Mouse (Mus musculus) intestine, embryonic 14.5 days (tissue): ENCODE measurements around the gene Rab27a. TPM values are rescaled to one million over a fixed set of nuclear protein-coding genes. Genes with fewer than 3 reads are reported as not detected.

Source experiments
- ATAC-seq: fragments of 200-750 bp; cut with Nextera tagmentation; replicated peaks from 2 replicates; pipeline ENCODE4 v1.8.0; 2017; ENCODE audit warnings: low read depth, moderate number of reproducible peaks, moderate TSS enrichment, moderate library complexity; ENCODE audit not compliant: low FRiP score, low TSS enrichment
- DNase-seq: peaks from one replicate; pipeline ENCODE4 v3.0.0-alpha.2; 2018; ENCODE audit warnings: low spot score
- H3K27ac ChIP-seq: fragments of 300-500 bp; sonication (generic); 2 replicates; pipeline ENCODE4 v1.5.1; 2014; ENCODE audit warnings: low read depth, mild to moderate bottlenecking, control low read depth
- H3K27me3 ChIP-seq: fragments of 300-500 bp; sonication (generic); replicated peaks from 2 replicates; pipeline ENCODE4 v1.6.1; 2014; ENCODE audit warnings: low read length, control low read depth; ENCODE audit not compliant: control insufficient read depth, insufficient read depth
- H3K36me3 ChIP-seq: fragments of 300-500 bp; sonication (generic); 2 replicates; pipeline ENCODE4 v1.6.1; 2014; ENCODE audit warnings: low read length, control low read depth; ENCODE audit not compliant: control insufficient read depth, insufficient read depth
- H3K4me1 ChIP-seq: fragments of 300-500 bp; sonication (generic); replicated peaks from 2 replicates; pipeline ENCODE4 v1.6.1; 2014; ENCODE audit warnings: low read length, control low read depth, mixed read lengths; ENCODE audit not compliant: control insufficient read depth, insufficient read depth
- H3K4me2 ChIP-seq: fragments of 300-500 bp; sonication (generic); 2 replicates; pipeline ENCODE4 v1.6.1; 2014; ENCODE audit warnings: low read length
- H3K4me3 ChIP-seq: fragments of 300-500 bp; sonication (generic); 2 replicates; pipeline ENCODE4 v1.5.1; 2014; ENCODE audit warnings: low read depth, low read length, control low read depth, mixed read lengths
- H3K9ac ChIP-seq: fragments of 300-500 bp; sonication (generic); 2 replicates; pipeline ENCODE4 v1.6.1; 2014; ENCODE audit warnings: mild to moderate bottlenecking, low read length
- H3K9me3 ChIP-seq: fragments of 300-500 bp; sonication (generic); 2 replicates; pipeline ENCODE4 v1.6.1; 2016; ENCODE audit warnings: low read length, control low read depth; ENCODE audit not compliant: control insufficient read depth
- WGBS: fragments of 180-500 bp; shearing (Covaris S2); extraction: QIAGEN DNeasy Blood & Tissue Kit; methylation state at CpG from one replicate; pipeline ENCODE4 v1.1.7; 2014; 5-methylcytosine and 5-hydroxymethylcytosine counted together
- polyA plus RNA-seq: library from polyadenylated mRNA; unstranded; fragments of >200 nt; fragmentation: Nextera tagmentation; extraction: Ambion mirVana; gene quantifications from 2 replicates; pipeline ENCODE4 v1.2.1, GENCODE M21; 2014

The Rab27a gene
- polyA plus RNA-seq, 1 experiment from 2014 or later = 2.1 TPM

GRCm38 (mm10) chr9:73089222-73089920 is 44.7 kb downstream of the Rab27a start:
- Histone ChIP-seq H3K9ac (no peak overlapping the region), H3K4me1 (no peaks in the 10 kb centered on the region), H3K4me3 (no peak overlapping the region), H3K27ac (no peak overlapping the region), H3K9me3 (no peaks in the 10 kb centered on the region), H3K36me3 (no peaks in the 10 kb centered on the region), H3K27me3 (no peaks in the 10 kb centered on the region), H3K4me2 (no peak overlapping the region)
- ATAC-seq (peak; percentile 67; the same call in 1 of the 2 replicates), DNase-seq (no peak)
- 65% methylated on average over 16 of the region's 16 CpGs for WGBS

- 84% methylated on average over 10 of the region's 10 CpGs for WGBS
- H3K27me3 ChIP-seq = 0 out of 2 replicates have a peak, but pooled peaks cover under 1% of the 10 kb centered on the region
- ATAC-seq (no peak), DNase-seq (no peak)
- no peak overlapping the region for H3K27ac ChIP-seq
- no peaks in the 10 kb centered on the region for H3K9me3 ChIP-seq
- H3K9ac ChIP-seq = no peak overlapping the region
- no peaks in the 10 kb centered on the region; the same call in none of the 2 replicates for H3K4me1 ChIP-seq
- H3K4me2 ChIP-seq = no peak overlapping the region
- H3K36me3 ChIP-seq = no peaks in the 10 kb centered on the region
- no peak overlapping the region for H3K4me3 ChIP-seq
Measured at GRCm38 (mm10) chr9:73090121-73090520, 45.5 kb downstream of the Rab27a start.

GRCm38 (mm10) chr9:73091747-73092146 is 47.1 kb downstream of the Rab27a start:
- 0% methylated on average over 1 of the region's 1 CpGs for WGBS
- no peaks in the 10 kb centered on the region; the same call in none of the 2 replicates for H3K4me1 ChIP-seq
- H3K4me3 ChIP-seq = no peak overlapping the region
- H3K36me3 ChIP-seq = no peaks in the 10 kb centered on the region
- H3K9ac ChIP-seq = no peak overlapping the region
- 0 out of 2 replicates have a peak, but pooled peaks cover 6% of the 10 kb centered on the region for H3K27me3 ChIP-seq
- no peak overlapping the region for H3K4me2 ChIP-seq
- ATAC-seq (0 out of 2 replicates have a peak, but pooled peaks have one; percentile 17), DNase-seq (no peak)
- H3K9me3 ChIP-seq = no peaks in the 10 kb centered on the region
- no peak overlapping the region for H3K27ac ChIP-seq

GRCm38 (mm10) chr9:73094580-73094979 is 49.9 kb downstream of the Rab27a start:
- H3K4me3 ChIP-seq = no peak overlapping the region
- no peak overlapping the region; the same call in 1 of the 2 replicates for H3K4me2 ChIP-seq
- ATAC-seq (peak; percentile 73), DNase-seq (peak; percentile 58)
- no peak overlapping the region for H3K9ac ChIP-seq
- no peaks in the 10 kb centered on the region for H3K9me3 ChIP-seq
- H3K36me3 ChIP-seq = no peaks in the 10 kb centered on the region
- WGBS = 25% methylated on average over 17 of the region's 17 CpGs
- H3K27me3 ChIP-seq = 0 out of 2 replicates have a peak, but pooled peaks cover 6% of the 10 kb centered on the region
- no peak overlapping the region for H3K27ac ChIP-seq
- H3K4me1 ChIP-seq = no peaks in the 10 kb centered on the region; the same call in none of the 2 replicates

GRCm38 (mm10) chr9:73097898-73098297 is 53.2 kb downstream of the Rab27a start:
- ATAC-seq (no peak), DNase-seq (no peak)
- H3K9ac ChIP-seq = no peak overlapping the region
- H3K4me2 ChIP-seq = no peak overlapping the region
- peaks cover 14% of the 10 kb centered on the region; the same call in 1 of the 2 replicates for H3K27me3 ChIP-seq
- no peaks in the 10 kb centered on the region for H3K9me3 ChIP-seq
- no peaks in the 10 kb centered on the region; the same call in none of the 2 replicates for H3K4me1 ChIP-seq
- no peak overlapping the region for H3K4me3 ChIP-seq
- H3K36me3 ChIP-seq = no peaks in the 10 kb centered on the region
- no peak overlapping the region for H3K27ac ChIP-seq
- WGBS = 84% methylated on average over 2 of the region's 2 CpGs

GRCm38 (mm10) chr9:73101536-73101935 is 56.9 kb downstream of the Rab27a start, which contains the start of gene Khdc3:
Khdc3 (plus strand) TSS chr9:73101836.
- no peak for ATAC-seq
- WGBS = 91% methylated on average over 5 of the region's 5 CpGs
- Histone ChIP-seq H3K4me2 (no peak within 1 kb of the TSS), H3K4me1 (peaks cover 6% of the 10 kb centered on the region; the same call in 1 of the 2 replicates), H3K9ac (no peak within 1 kb of the TSS), H3K9me3 (no peaks in the 10 kb centered on the region), H3K36me3 (no peaks in the 10 kb centered on the region), H3K27me3 (peaks cover 20% of the 10 kb centered on the region), H3K27ac (no peak within 1 kb of the TSS), H3K4me3 (no peak within 1 kb of the TSS)
- DNase-seq = no peak

- Histone ChIP-seq H3K4me2 (peak within 1 kb of the TSS; percentile 79), H3K36me3 (no peaks in the 10 kb centered on the region), H3K9me3 (no peaks in the 10 kb centered on the region), H3K27me3 (peaks cover 20% of the 10 kb centered on the region), H3K4me1 (peaks cover 6% of the 10 kb centered on the region; the same call in 1 of the 2 replicates), H3K9ac (peak within 1 kb of the TSS; percentile 51), H3K27ac (no peak within 1 kb of the TSS), H3K4me3 (peak within 1 kb of the TSS; percentile 35)
- 92% methylated on average over 4 of the region's 4 CpGs for WGBS
- DNase-seq (no peak), ATAC-seq (no peak)
Measured at GRCm38 (mm10) chr9:73102181-73102580, 57.5 kb downstream of the Rab27a start, which contains the start of gene Gm20509. Gm20509 (plus strand) TSS chr9:73102470.

- peak; percentile 62; the same call in 1 of the 2 replicates for ATAC-seq
- Histone ChIP-seq H3K4me1 (peaks cover 6% of the 10 kb centered on the region; the same call in 1 of the 2 replicates), H3K9me3 (no peaks in the 10 kb centered on the region), H3K36me3 (no peaks in the 10 kb centered on the region), H3K27me3 (peaks cover 20% of the 10 kb centered on the region), H3K4me3 (peak overlapping the region; percentile 35), H3K4me2 (peak overlapping the region; percentile 79), H3K9ac (peak overlapping the region; percentile 51), H3K27ac (no peak overlapping the region)
- WGBS = 6% methylated on average over 60 of the region's 60 CpGs
- DNase-seq = peak; percentile 75
Measured at GRCm38 (mm10) chr9:73103159-73103879, 58.7 kb downstream of the Rab27a start.
